Mouse (Mus musculus) E14TG2a.4 (cell line): ENCODE results near the gene Gm20388.

Experiments
- H3K27me3 ChIP-seq: 2 replicates; pipeline ENCODE4 v1.6.1; 2014; ENCODE audit warnings: low read length, control low read depth; ENCODE audit not compliant: insufficient read depth
- H3K36me3 ChIP-seq: 2 replicates; pipeline ENCODE4 v1.6.1; 2014; ENCODE audit warnings: low read length, control low read depth; ENCODE audit not compliant: insufficient read depth
- H3K4me1 ChIP-seq: replicated peaks from 2 replicates; pipeline ENCODE4 v1.6.1; 2014; ENCODE audit warnings: low read depth, low read length, control low read depth
- H3K4me3 ChIP-seq: replicated peaks from 2 replicates; pipeline ENCODE4 v1.5.1; 2014; ENCODE audit warnings: mild to moderate bottlenecking, low read length
- H3K9me3 ChIP-seq: 2 replicates; pipeline ENCODE4 v1.6.1; 2014; ENCODE audit warnings: low read length, control low read depth
- CTCF ChIP-seq: conservative IDR thresholded peaks from 2 replicates; pipeline ENCODE4 v1.5.1; 2014; ENCODE audit warnings: low read length
- NANOG ChIP-seq: IDR thresholded peaks from 2 replicates; pipeline ENCODE4 v1.6.1; 2014; ENCODE audit warnings: borderline replicate concordance, low read length, mixed read lengths
- POU5F1 ChIP-seq: IDR thresholded peaks from 2 replicates; pipeline ENCODE4 v1.6.1; 2014; ENCODE audit warnings: low read length, borderline replicate concordance

Gm20388 gene

GRCm38 (mm10) chr8:121385540-121385939 lies 1474.9 kb downstream of the Gm20388 start:
- peaks cover 27% of the 10 kb centered on the region for H3K4me1 ChIP-seq
- H3K4me3 ChIP-seq = no peak overlapping the region
- no peaks in the 10 kb centered on the region for H3K27me3 ChIP-seq
- no peak for TF ChIP-seq POU5F1
- TF ChIP-seq NANOG = no peak
- TF ChIP-seq CTCF = no peak
- H3K9me3 ChIP-seq = no peaks in the 10 kb centered on the region
- no peaks in the 10 kb centered on the region for H3K36me3 ChIP-seq

GRCm38 (mm10) chr8:121390608-121391007 lies 1480.0 kb downstream of the Gm20388 start:
- Histone ChIP-seq H3K36me3 (no peaks in the 10 kb centered on the region), H3K4me1 (peaks cover 5% of the 10 kb centered on the region), H3K4me3 (no peak overlapping the region), H3K27me3 (no peaks in the 10 kb centered on the region), H3K9me3 (no peaks in the 10 kb centered on the region)
- TF ChIP-seq NANOG (no peak), CTCF (no peak)

DNA sequence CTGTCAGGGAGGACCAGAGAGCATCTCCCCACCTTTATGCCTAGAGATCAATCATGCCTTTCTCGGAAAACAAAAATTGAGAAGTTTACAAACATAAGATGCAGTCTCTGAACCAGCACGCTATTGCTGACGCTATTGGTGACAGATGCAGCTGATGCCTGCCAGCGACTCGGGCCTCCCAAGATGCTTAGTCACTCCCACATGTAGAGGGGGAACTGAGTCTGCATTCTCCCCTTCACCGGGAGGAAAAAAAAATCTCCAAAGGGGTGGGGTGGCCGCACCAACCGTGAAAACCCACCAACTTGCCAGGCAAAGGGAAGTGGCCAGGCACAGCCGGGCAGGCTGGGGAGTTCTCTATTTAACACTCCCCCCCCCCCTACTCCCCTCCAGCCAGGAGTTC lies 1480.6 kb downstream of the Gm20388 start:
- no peaks in the 10 kb centered on the region for H3K36me3 ChIP-seq
- TF ChIP-seq NANOG (no peak), CTCF (no peak), POU5F1 (no peak)
- H3K9me3 ChIP-seq = no peaks in the 10 kb centered on the region
- no peak overlapping the region for H3K4me3 ChIP-seq
- H3K4me1 ChIP-seq = peaks cover 5% of the 10 kb centered on the region
- no peaks in the 10 kb centered on the region for H3K27me3 ChIP-seq

- no peaks in the 10 kb centered on the region for H3K27me3 ChIP-seq
- H3K4me3 ChIP-seq = no peak overlapping the region
- H3K9me3 ChIP-seq = no peaks in the 10 kb centered on the region
- peaks cover 5% of the 10 kb centered on the region for H3K4me1 ChIP-seq
- no peaks in the 10 kb centered on the region for H3K36me3 ChIP-seq
- TF ChIP-seq CTCF (no peak), NANOG (no peak), POU5F1 (no peak)
Measured at GRCm38 (mm10) chr8:121391771-121392170, 1481.1 kb downstream of the Gm20388 start.

DNA sequence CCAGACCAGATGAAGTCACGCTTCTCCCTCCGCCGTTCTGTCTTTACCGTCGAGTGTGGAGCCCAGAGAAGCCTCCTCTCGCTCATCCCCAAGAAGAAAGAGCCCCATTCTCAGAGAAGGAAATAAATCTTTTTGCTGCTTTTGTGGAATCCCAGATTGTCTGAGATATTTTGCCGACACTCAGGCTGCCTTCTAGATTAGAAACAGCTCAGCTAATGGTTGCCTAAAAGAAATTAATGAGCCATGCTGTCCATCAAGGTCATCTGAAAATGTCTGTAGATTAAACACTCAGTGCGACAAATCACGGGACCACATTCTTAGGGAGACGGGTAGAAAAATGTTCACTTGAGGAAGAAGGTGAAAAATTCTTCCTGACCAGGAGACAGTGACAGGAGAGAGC lies 1481.8 kb downstream of the Gm20388 start:
- Histone ChIP-seq H3K4me1 (peaks cover 5% of the 10 kb centered on the region), H3K9me3 (no peaks in the 10 kb centered on the region), H3K4me3 (no peak overlapping the region), H3K36me3 (no peaks in the 10 kb centered on the region), H3K27me3 (peaks cover 5% of the 10 kb centered on the region; the same call in 1 of the 2 replicates)
- TF ChIP-seq NANOG (no peak), CTCF (no peak), POU5F1 (no peak)

DNA sequence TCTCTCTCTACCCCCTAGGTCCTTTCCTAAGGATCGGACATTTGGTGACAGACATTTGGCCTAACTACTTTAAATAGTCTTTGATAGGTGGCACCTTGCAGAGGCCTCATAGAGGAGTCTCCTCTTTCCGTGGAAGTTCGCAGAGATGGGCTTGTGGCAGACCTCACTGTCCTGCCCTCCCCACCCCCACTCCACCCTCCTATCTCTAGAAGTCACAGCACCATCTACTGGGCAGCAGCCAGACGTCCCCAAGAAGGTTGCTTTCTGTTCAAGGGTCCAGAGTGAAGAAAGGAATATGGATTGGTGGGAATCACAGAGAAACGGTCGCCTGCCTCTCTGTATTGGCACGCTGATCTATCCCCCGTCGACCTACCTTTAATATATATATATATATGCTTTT lies 1482.5 kb downstream of the Gm20388 start:
- no peaks in the 10 kb centered on the region for H3K9me3 ChIP-seq
- TF ChIP-seq NANOG (no peak), CTCF (no peak; the same call in 1 of the 2 replicates), POU5F1 (no peak)
- H3K4me1 ChIP-seq = peaks cover 3% of the 10 kb centered on the region
- no peaks in the 10 kb centered on the region for H3K36me3 ChIP-seq
- H3K27me3 ChIP-seq = peaks cover 5% of the 10 kb centered on the region; the same call in 1 of the 2 replicates
- H3K4me3 ChIP-seq = no peak overlapping the region

DNA sequence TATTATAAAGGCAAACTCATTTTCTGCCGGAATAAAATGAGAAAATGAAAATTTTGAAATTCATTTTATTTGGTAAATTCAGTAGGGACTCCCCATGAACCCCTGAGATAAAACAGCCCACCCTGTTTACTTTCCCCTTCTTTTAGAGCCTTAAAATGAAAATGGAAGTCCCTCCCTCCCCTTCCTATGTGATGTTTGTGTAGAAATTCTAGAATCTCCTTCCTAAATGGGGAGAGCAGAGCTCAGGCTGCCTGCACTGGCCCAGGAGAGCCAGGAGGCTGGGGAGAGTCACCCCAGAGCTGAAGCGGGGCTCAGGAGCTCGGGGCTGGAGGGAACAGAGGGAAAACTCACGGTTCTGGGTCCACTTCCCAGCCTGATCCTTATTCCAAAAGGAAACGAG lies 1484.0 kb downstream of the Gm20388 start:
- no peak overlapping the region for H3K4me3 ChIP-seq
- no peaks in the 10 kb centered on the region; the same call in 1 of the 2 replicates for H3K4me1 ChIP-seq
- TF ChIP-seq NANOG (no peak), CTCF (no peak), POU5F1 (no peak)

DNA sequence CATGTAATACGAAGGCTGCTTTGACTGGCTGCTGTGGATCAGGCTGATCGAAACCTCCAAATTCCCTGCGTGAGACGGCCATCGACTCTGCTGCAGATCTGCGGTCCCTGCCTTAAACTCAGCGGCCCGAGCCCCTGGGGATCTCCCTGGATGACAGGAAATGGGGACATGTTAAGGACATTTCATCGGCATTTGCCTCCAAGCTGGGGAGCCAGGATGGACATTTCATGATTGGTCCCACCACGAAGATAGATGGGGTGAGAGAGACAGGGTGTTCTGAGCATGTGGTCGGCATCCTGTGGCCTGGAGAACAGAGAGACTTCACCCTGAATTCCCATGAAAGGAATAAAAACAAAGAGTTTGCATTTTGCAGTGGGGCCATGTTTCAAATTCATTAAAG lies 1484.7 kb downstream of the Gm20388 start:
- no peak for TF ChIP-seq POU5F1
- H3K9me3 ChIP-seq = no peaks in the 10 kb centered on the region
- no peak overlapping the region for H3K4me3 ChIP-seq
- H3K4me1 ChIP-seq = no peaks in the 10 kb centered on the region; the same call in 1 of the 2 replicates
- H3K27me3 ChIP-seq = peaks cover 5% of the 10 kb centered on the region; the same call in 1 of the 2 replicates
- no peaks in the 10 kb centered on the region for H3K36me3 ChIP-seq

More for the DNA sequence above, 1484.0 kb downstream of the Gm20388 start:
- no peaks in the 10 kb centered on the region for H3K36me3 ChIP-seq
- no peaks in the 10 kb centered on the region for H3K9me3 ChIP-seq
- H3K27me3 ChIP-seq = peaks cover 5% of the 10 kb centered on the region; the same call in 1 of the 2 replicates

DNA sequence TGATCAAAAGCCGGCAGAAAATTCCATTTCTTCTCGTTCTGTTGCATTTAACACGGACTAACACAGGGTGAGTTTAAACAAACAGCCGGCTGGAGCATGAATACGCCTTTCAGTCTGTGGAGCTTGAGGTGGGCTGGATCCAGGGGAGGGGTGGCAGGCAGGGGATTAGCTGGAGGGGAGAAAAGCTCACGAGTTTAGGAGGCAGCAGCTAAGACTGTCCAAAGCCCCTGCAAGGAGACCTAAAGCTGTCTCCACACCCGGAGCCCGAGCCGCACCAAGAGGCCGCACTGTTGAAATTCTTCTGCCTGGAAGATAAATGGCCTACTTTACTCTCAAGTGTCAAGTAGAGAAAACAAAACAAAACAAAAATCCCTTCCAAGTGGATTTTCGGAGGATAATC lies 1485.5 kb downstream of the Gm20388 start:
- peaks cover 5% of the 10 kb centered on the region; the same call in 1 of the 2 replicates for H3K27me3 ChIP-seq
- H3K4me1 ChIP-seq = peaks cover 6% of the 10 kb centered on the region; the same call in 1 of the 2 replicates
- H3K36me3 ChIP-seq = no peaks in the 10 kb centered on the region
- H3K4me3 ChIP-seq = no peak overlapping the region
- no peak for TF ChIP-seq POU5F1
- TF ChIP-seq NANOG = no peak
- TF ChIP-seq CTCF = no peak
- no peaks in the 10 kb centered on the region for H3K9me3 ChIP-seq

- H3K27me3 ChIP-seq = peaks cover 5% of the 10 kb centered on the region; the same call in 1 of the 2 replicates
- no peaks in the 10 kb centered on the region for H3K9me3 ChIP-seq
- TF ChIP-seq POU5F1 (no peak), CTCF (no peak), NANOG (no peak)
- no peaks in the 10 kb centered on the region for H3K36me3 ChIP-seq
- H3K4me1 ChIP-seq = peaks cover 6% of the 10 kb centered on the region; the same call in 1 of the 2 replicates
- no peak overlapping the region for H3K4me3 ChIP-seq
Measured at GRCm38 (mm10) chr8:121397201-121397698, 1486.6 kb downstream of the Gm20388 start.
